Mouse (Mus musculus) liver, adult 2 months (tissue): ENCODE data around the gene Akr1e1. TPM values are rescaled to one million over a fixed set of nuclear protein-coding genes. Genes with fewer than 3 reads are reported as not detected.

Experiments used
- DNase-seq: peaks from one replicate; pipeline ENCODE4 v3.0.0-alpha.2; 2011; ENCODE audit warnings: low read depth, low spot score; ENCODE audit errors: extremely low read depth
- H3K27ac ChIP-seq: fragments of 200-500 bp; replicated peaks from 2 replicates; pipeline ENCODE4 v1.5.1; 2012; ENCODE audit warnings: low read depth, mild to moderate bottlenecking, control low read depth, inconsistent platforms, low read length; ENCODE audit not compliant: insufficient read depth
- H3K27me3 ChIP-seq: fragments of 200-500 bp; 2 replicates; pipeline ENCODE4 v1.6.1; 2012; ENCODE audit warnings: mild to moderate bottlenecking, moderate library complexity, low read length, inconsistent platforms; ENCODE audit not compliant: control insufficient read depth, insufficient read depth
- H3K36me3 ChIP-seq: fragments of 200-500 bp; 2 replicates; pipeline ENCODE4 v1.6.1; 2012; ENCODE audit warnings: low read length, inconsistent platforms; ENCODE audit not compliant: control insufficient read depth, insufficient read depth
- H3K4me1 ChIP-seq: fragments of 200-500 bp; 2 replicates; pipeline ENCODE4 v1.6.1; 2011; ENCODE audit warnings: low read length; ENCODE audit not compliant: control insufficient read depth, insufficient read depth
- H3K4me3 ChIP-seq: fragments of 200-500 bp; 2 replicates; pipeline ENCODE4 v1.5.1; 2011; ENCODE audit warnings: low read depth, mild to moderate bottlenecking, control low read depth, low read length, moderate library complexity; ENCODE audit not compliant: insufficient read depth
- H3K79me2 ChIP-seq: fragments of 200-500 bp; 2 replicates; pipeline ENCODE4 v1.6.1; 2012; ENCODE audit warnings: inconsistent platforms, mild to moderate bottlenecking, low read length, moderate library complexity; ENCODE audit not compliant: control insufficient read depth, insufficient read depth
- H3K9ac ChIP-seq: fragments of 200-500 bp; 2 replicates; pipeline ENCODE4 v1.6.1; 2012; ENCODE audit warnings: low read depth, mild to moderate bottlenecking, control low read depth, inconsistent platforms, low read length
- CTCF ChIP-seq: fragments of 200-500 bp; IDR thresholded peaks from 2 replicates; pipeline ENCODE4 v1.5.1; 2011; ENCODE audit warnings: low read depth, low read length, control low read depth
- POLR2A ChIP-seq: fragments of 200-500 bp; IDR thresholded peaks from 2 replicates; pipeline ENCODE4 v1.6.1; 2011; ENCODE audit warnings: low read length, control low read depth; ENCODE audit not compliant: insufficient read depth; ENCODE audit errors: extremely low read depth
- WGBS: fragments of 180-500 bp; shearing (Covaris S2); methylation state at CpG from one replicate; pipeline ENCODE4 v1.1.7; 2018; 5-methylcytosine and 5-hydroxymethylcytosine counted together
- polyA plus RNA-seq: library from polyadenylated mRNA; depleted of rRNA; stranded (reverse); fragments of >200 nt; gene quantifications from 2 replicates; pipeline ENCODE4 v1.2.3, GENCODE M21; 2012; rRNA removed
- total RNA-seq: library from RNA; depleted of rRNA; stranded (reverse); fragments of >200 nt; gene quantifications from 2 replicates; pipeline ENCODE4 v1.2.3, GENCODE M21; 2014; rRNA removed

The Akr1e1 gene
- 17.7 and 22.8 TPM in 2 replicates for total RNA-seq
- 9.1 and 11.1 TPM in 2 replicates for polyA plus RNA-seq

DNA sequence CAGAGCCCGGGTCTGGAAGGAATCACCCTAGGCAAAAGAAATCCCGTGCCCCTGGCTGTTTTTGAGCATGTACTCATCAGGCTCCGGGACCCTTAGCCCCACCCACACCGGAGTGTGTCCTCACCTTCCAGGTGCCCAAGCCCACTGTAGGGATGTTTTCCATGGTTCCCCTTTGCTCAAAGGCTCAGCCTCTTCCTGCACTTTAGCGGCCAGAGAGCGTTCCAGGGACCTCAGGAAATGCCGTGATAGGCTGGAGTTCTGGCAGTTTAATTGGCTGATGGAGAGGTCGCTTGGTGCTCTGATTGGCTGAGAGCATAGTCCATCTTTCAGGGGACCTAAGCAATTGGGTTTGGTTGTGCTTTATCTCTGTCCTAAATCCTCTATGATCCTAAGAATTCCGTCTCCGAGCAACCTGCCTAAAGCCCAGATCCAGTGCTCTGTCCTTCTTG is at the start of gene Akr1e1:
Gene Akr1e1 (minus strand): TSS at position 214 of the 449 bp plus-strand sequence.
- DNase-seq, result peak; percentile 98
- WGBS, result 11% methylated on average over 10 of the region's 10 CpGs
- H3K79me2 ChIP-seq, result no peaks in the 10 kb centered on the region
- peak within 1 kb of the TSS; percentile 80 for H3K9ac ChIP-seq
- TF ChIP-seq POLR2A (peak; percentile 66; the same call in 1 of the 2 replicates), CTCF (no peak)
- peak within 1 kb of the TSS; percentile 72 for H3K27ac ChIP-seq
- H3K27me3 ChIP-seq, result no peaks in the 10 kb centered on the region
- H3K4me3 ChIP-seq, result peak within 1 kb of the TSS; percentile 59
- H3K36me3 ChIP-seq, result no peaks in the 10 kb centered on the region
- peaks cover 8% of the 10 kb centered on the region; the same call in 1 of the 2 replicates for H3K4me1 ChIP-seq

DNA sequence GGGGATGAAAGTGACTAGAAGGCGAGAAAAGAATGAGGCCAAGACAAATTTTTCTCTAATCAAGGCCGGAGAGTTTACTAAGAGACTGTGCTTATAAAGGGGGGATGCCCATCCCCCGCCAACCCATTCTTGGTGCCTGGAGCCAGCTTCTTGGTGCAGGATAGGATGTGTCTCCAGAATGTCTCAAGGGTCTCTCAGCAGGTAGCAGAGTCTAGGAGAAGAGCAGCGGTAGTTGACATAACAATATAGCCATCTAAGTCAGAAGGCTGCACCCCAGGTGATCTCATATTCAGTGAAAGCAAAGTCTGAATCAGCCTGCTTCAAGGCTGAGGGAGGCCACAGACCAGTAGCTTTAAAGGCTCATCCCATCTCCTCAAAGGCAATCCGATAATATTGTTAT is 49.4 kb upstream of the Akr1e1 start:
- no peak for TF ChIP-seq CTCF
- TF ChIP-seq POLR2A, result no peak
- no peaks in the 10 kb centered on the region for H3K4me1 ChIP-seq

DNA sequence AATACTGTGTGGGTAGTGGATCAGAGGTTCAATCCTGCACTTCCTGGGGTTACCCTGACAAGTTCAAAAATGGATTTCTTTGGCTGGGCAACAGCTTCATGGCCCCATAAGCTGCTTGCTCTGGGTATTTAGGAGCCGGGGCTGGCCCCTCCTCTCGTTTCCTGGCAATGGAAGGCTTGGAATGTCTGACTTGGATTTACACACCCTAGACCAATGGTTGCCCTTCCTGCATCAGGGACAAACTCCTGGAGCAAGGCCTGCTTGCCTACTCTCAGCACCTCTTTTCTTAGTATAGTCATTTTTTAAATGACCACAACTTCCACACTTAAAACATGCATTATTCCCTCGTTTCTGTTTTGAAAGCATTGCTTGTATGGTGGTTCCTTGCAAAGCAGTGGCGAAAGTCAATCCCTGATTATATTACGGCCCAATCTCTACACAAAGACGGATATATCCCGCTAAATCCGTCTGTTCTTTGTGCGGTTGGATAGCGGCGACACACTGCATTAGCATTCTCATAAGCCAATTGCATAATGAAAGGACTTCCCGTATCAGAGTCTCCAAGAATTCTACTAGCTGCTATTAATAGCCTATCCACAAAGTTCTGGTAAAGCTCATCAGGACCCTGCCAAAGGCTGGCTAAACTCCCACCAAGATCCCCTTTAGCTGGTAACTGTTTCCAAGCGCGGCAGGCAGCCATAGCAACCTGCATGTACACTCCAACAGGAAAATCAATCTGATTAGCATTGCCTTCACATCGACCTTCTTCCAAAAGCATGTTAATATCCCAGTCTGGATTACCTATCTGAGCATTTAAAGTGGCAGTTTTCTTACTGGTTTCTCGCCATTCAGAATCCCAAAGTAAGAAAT is 47.5 kb upstream of the Akr1e1 start:
- no peak for TF ChIP-seq CTCF
- no peak for TF ChIP-seq POLR2A
- DNase-seq, result no peak
- Histone ChIP-seq H3K27ac (no peak overlapping the region), H3K79me2 (no peaks in the 10 kb centered on the region), H3K36me3 (no peaks in the 10 kb centered on the region), H3K9ac (no peak overlapping the region), H3K4me1 (no peaks in the 10 kb centered on the region), H3K27me3 (no peaks in the 10 kb centered on the region), H3K4me3 (no peak overlapping the region)
- WGBS, result 91% methylated on average over 16 of the region's 16 CpGs

More for the DNA sequence above, 49.4 kb upstream of the Akr1e1 start:
- Histone ChIP-seq H3K79me2 (no peaks in the 10 kb centered on the region), H3K36me3 (no peaks in the 10 kb centered on the region), H3K27me3 (no peaks in the 10 kb centered on the region), H3K4me3 (no peak overlapping the region), H3K9ac (no peak overlapping the region), H3K27ac (no peak overlapping the region)
- 90% methylated on average over 5 of the region's 5 CpGs for WGBS
- DNase-seq, result no peak

DNA sequence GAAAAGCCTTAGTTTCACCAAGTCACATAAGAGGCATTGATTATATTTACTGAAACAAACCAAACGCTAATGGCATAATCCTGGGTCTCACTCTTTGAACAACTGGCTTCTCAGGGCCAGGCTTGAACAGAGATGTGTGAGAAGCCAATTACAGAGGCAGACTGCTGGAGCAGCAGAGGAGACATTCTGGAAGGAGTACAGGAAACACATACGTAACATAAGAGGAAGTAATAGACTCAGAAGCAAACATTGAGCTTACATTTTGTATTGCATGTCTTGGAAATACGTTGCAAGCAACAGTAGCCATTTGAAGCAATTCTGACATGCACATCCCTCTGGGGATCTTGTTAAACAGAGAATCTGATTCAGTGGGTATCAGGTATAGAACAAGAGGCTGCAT is 41.2 kb upstream of the Akr1e1 start:
- H3K9ac ChIP-seq, result no peak overlapping the region
- WGBS, result 68% methylated on average over 3 of the region's 3 CpGs
- H3K79me2 ChIP-seq, result no peaks in the 10 kb centered on the region
- DNase-seq, result no peak
- no peak overlapping the region for H3K27ac ChIP-seq
- no peak overlapping the region for H3K4me3 ChIP-seq
- no peaks in the 10 kb centered on the region for H3K27me3 ChIP-seq
- H3K36me3 ChIP-seq, result no peaks in the 10 kb centered on the region
- no peak for TF ChIP-seq POLR2A
- TF ChIP-seq CTCF, result no peak
- no peaks in the 10 kb centered on the region for H3K4me1 ChIP-seq

DNA sequence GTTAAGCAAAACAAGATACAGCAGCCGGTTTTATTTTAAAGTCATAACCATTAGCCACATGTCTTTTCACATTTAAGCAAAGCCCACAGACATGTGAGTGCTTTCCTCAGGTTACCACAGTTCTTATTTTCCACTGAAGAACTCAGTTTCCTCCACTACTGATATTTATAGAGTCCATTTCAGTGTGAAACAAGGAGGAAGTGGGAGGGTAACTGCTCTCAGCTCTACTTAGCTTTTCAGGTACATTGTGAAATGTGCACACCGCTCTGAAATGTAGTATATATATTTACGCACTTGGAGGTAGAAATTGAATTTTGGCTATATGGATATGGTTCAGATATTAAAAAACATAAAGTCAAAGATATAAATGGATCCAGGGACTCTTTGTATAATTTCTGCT is 36.3 kb upstream of the Akr1e1 start:
- no peak for TF ChIP-seq CTCF
- no peak for TF ChIP-seq POLR2A
- Histone ChIP-seq H3K27ac (no peak overlapping the region), H3K36me3 (no peaks in the 10 kb centered on the region), H3K9ac (no peak overlapping the region), H3K4me3 (no peak overlapping the region), H3K79me2 (no peaks in the 10 kb centered on the region), H3K27me3 (no peaks in the 10 kb centered on the region), H3K4me1 (no peaks in the 10 kb centered on the region)
- no peak for DNase-seq
- WGBS, result 93% methylated on average over 3 of the region's 3 CpGs

DNA sequence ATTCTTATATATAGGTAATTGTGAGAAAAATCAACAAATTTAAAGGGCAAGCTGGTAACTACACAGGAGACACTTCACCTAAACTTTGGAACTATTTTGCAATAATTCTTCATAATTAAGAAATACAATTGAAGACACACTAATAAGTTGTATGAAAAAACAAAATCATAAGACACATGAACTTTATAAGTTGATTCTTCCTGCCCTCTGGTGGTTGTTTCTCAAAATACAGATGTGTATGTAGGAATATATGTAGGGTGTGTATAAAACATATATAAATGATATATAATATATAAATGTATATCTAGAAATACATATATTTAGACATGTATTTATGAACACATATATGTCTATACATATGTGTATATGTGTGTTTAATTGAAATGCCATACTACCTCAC is 1.9 kb upstream of the Akr1e1 start:
- H3K36me3 ChIP-seq, result no peaks in the 10 kb centered on the region
- no peak overlapping the region for H3K27ac ChIP-seq
- no peaks in the 10 kb centered on the region for H3K79me2 ChIP-seq
- peak; percentile 46 for DNase-seq
- H3K27me3 ChIP-seq, result no peaks in the 10 kb centered on the region
- H3K9ac ChIP-seq, result no peak overlapping the region
- H3K4me1 ChIP-seq, result peaks cover 8% of the 10 kb centered on the region; the same call in 1 of the 2 replicates
- TF ChIP-seq CTCF (peak; percentile 52; the same call in 1 of the 2 replicates), POLR2A (no peak)
- H3K4me3 ChIP-seq, result no peak overlapping the region
